Mouse (Mus musculus): ENCODE data around the gene N4bp1. TPM values are rescaled to one million over a fixed set of nuclear protein-coding genes. Genes with fewer than 3 reads are reported as not detected.

Gene N4bp1
- total and polyA plus RNA-seq, 3 experiments, result 12.2 to 15.6 (median 12.8) TPM

GRCm38 (mm10) chr8:86922141-86922540 is 37.1 kb upstream of the N4bp1 start:
- no peak for DNase-seq (ENCODE audit: extremely low read depth)
- Histone ChIP-seq H3K4me2 (ENCODE audit: insufficient read depth, low read depth, poor library complexity, severe bottlenecking) (no peak overlapping the region), H3K4me3 (replicated peaks in 1 of 3; ENCODE audit: low read depth in 2 of 3, low read length in 2 of 3, poor library complexity in 1 of 3) (no peak overlapping the region), H3K27me3 (replicated peaks) (no peaks in the 10 kb centered on the region), H3K27ac (ENCODE audit: insufficient read depth, low read depth) (no peak overlapping the region), H3K4me1 (ENCODE audit: control insufficient read depth in 1 of 2, insufficient read depth in 2 of 2) (peaks cover 0 to 23% of the 10 kb centered on the region in 2 experiments; a peak in 2 of 4 replicates), H3K79me2 (replicated peaks; ENCODE audit: control insufficient read depth, extremely low read depth, insufficient read depth, poor library complexity, severe bottlenecking) (no peaks in the 10 kb centered on the region), H3K9ac (ENCODE audit: insufficient read depth, low read depth) (no peak overlapping the region), H3K9me3 (replicated peaks; ENCODE audit: low read length) (no peaks in the 10 kb centered on the region), H3K36me3 (replicated peaks in 1 of 2; ENCODE audit: control insufficient read depth in 1 of 2, insufficient read depth in 1 of 2, low read length in 1 of 2) (no peaks in the 10 kb centered on the region)
- in situ Hi-C loops (cut with MboI; ENCODE audit: low pct_ligation_motif_present, low pct_unique_long_range_greater_than_20kb, low sequenced_read_pairs) (loop anchor here (25.0 kb wide), 1 partner anchor 1235 kb away; no protein-coding TSS in a partner anchor), dilution Hi-C loops (cut with MboI; ENCODE audit: extremely low pct_ligation_motif_present, extremely low pct_unique_long_range_greater_than_20kb, low sequenced_read_pairs) (no loop called here)
- no peak for TF ChIP-seq HCFC1 (IDR thresholded peaks at IDR 0.05; ENCODE audit: low read depth, low read length)
- TF ChIP-seq JUN (IDR thresholded peaks at IDR 0.05; ENCODE audit: insufficient read depth, low read depth, low read length), result no peak
- TF ChIP-seq TCF12 (IDR thresholded peaks at IDR 0.05; ENCODE audit: low read depth, low read length), result no peak
- TF ChIP-seq TBP (conservative IDR thresholded peaks at IDR 0.05; ENCODE audit: low read depth, low read length), result no peak
- TF ChIP-seq MEF2A (IDR thresholded peaks at IDR 0.05; ENCODE audit: borderline replicate concordance, low read depth, low read length), result no peak
- no peak for TF ChIP-seq MAZ (IDR thresholded peaks at IDR 0.05; ENCODE audit: low read depth, low read length)
- no peak for TF ChIP-seq BHLHE40 (IDR thresholded peaks at IDR 0.05; ENCODE audit: low read depth, low read length)
- TF ChIP-seq ETS1 (conservative IDR thresholded peaks at IDR 0.05; ENCODE audit: low read depth, low read length), result no peak
- no peak for TF ChIP-seq USF2 (conservative IDR thresholded peaks at IDR 0.05; ENCODE audit: low read depth, low read length)
- TF ChIP-seq NELFE (IDR thresholded peaks at IDR 0.05; ENCODE audit: low read depth, low read length), result no peak
- TF ChIP-seq CHD2 (IDR thresholded peaks at IDR 0.05; ENCODE audit: low read length), result no peak

- Histone ChIP-seq H3K27me3 (replicated peaks) (no peaks in the 10 kb centered on the region), H3K36me3 (replicated peaks in 1 of 2; ENCODE audit: control insufficient read depth in 1 of 2, insufficient read depth in 1 of 2, low read length in 1 of 2) (no peaks in the 10 kb centered on the region), H3K79me2 (replicated peaks; ENCODE audit: control insufficient read depth, extremely low read depth, insufficient read depth, poor library complexity, severe bottlenecking) (no peaks in the 10 kb centered on the region), H3K9ac (ENCODE audit: insufficient read depth, low read depth) (no peak overlapping the region), H3K27ac (ENCODE audit: insufficient read depth, low read depth) (no peak overlapping the region), H3K9me3 (replicated peaks; ENCODE audit: low read length) (no peaks in the 10 kb centered on the region), H3K4me3 (replicated peaks in 1 of 3; ENCODE audit: low read depth in 2 of 3, low read length in 2 of 3, poor library complexity in 1 of 3) (no peak overlapping the region), H3K4me1 (ENCODE audit: control insufficient read depth in 1 of 2, insufficient read depth in 2 of 2) (peaks cover 0 to 23% of the 10 kb centered on the region in 2 experiments; a peak in 2 of 4 replicates), H3K4me2 (ENCODE audit: insufficient read depth, low read depth, poor library complexity, severe bottlenecking) (no peak overlapping the region)
- dilution Hi-C loops (cut with MboI; ENCODE audit: extremely low pct_ligation_motif_present, extremely low pct_unique_long_range_greater_than_20kb, low sequenced_read_pairs) (no loop called here), in situ Hi-C loops (cut with MboI; ENCODE audit: low pct_ligation_motif_present, low pct_unique_long_range_greater_than_20kb, low sequenced_read_pairs) (loop anchor here (25.0 kb wide), 1 partner anchor 1234 kb away; no protein-coding TSS in a partner anchor)
- no peak for DNase-seq (ENCODE audit: extremely low read depth)
- TF ChIP-seq ZC3H11A (IDR thresholded peaks at IDR 0.05; ENCODE audit: low read depth, low read length), result no peak
- no peak for TF ChIP-seq HCFC1 (IDR thresholded peaks at IDR 0.05; ENCODE audit: low read depth, low read length)
- no peak for TF ChIP-seq NELFE (IDR thresholded peaks at IDR 0.05; ENCODE audit: low read depth, low read length)
- TF ChIP-seq ZMIZ1 (IDR thresholded peaks at IDR 0.05; ENCODE audit: low read depth, low read length), result no peak
Measured at GRCm38 (mm10) chr8:86920996-86921395, 35.9 kb upstream of the N4bp1 start.

All from CH12.LX (cell line).